Mouse (Mus musculus): ENCODE measurements at regions not wholly inside any gene's neighbourhood (a gene's known extent, or its start where the extent isn't known, plus 50 kb on each side); places are given as distances from the start of the nearest gene placed in this dataset.

GRCm38 (mm10) chr16:49521685-49522084 is 177.3 kb upstream of the Ift57 start:
- no peak for TF ChIP-seq POLR2A (IDR thresholded peaks at IDR 0.05; ENCODE audit: low read depth, low read length)
- no peak for TF ChIP-seq CTCF (conservative IDR thresholded peaks at IDR 0.05; ENCODE audit: insufficient read depth, insufficient read length, low read depth, low read length)

All from kidney, adult 2 months (tissue).